Mouse (Mus musculus) heart, postnatal 14 days (tissue): ENCODE data around the gene Fastkd5. TPM values are rescaled to one million over a fixed set of nuclear protein-coding genes. Genes with fewer than 3 reads are reported as not detected.

Experiments used
- DNase-seq, 2 experiments: peaks; one replicate each; pipeline ENCODE4 v3.0.0; 2021 to 2022
- intact Hi-C: fragments of 180-260 bp; cut with DNase I; formaldehyde crosslinking; loops from one replicate; pipeline ENCODE4 v1.15.1; 2025
- total RNA-seq, 2 experiments: library from RNA; stranded (reverse); gene quantifications; 2 replicates each; pipeline ENCODE4 v1.2.3; 2021

Fastkd5 gene
- total RNA-seq, 2 experiments from 2014 or later = 7.3 to 9.3 TPM

- intact Hi-C loops = no loop called here
- DNase-seq = peak; percentile 19 to 32
Observed at GRCm38 (mm10) chr2:130634739-130635411, 5.0 kb upstream of the Fastkd5 start.

- intact Hi-C loops = no loop called here
- DNase-seq = no peak
Observed at GRCm38 (mm10) chr2:130634006-130634738, 4.3 kb upstream of the Fastkd5 start.

GRCm38 (mm10) chr2:130632887-130633675, 3.3 kb upstream of the Fastkd5 start:
- no peak for DNase-seq
- intact Hi-C loops = no loop called here

- intact Hi-C loops = no loop called here
- DNase-seq = no peak
Observed at GRCm38 (mm10) chr2:130632416-130632815, 2.6 kb upstream of the Fastkd5 start.

GRCm38 (mm10) chr2:130629080-130629838, 568 bp downstream of the Fastkd5 start:
- intact Hi-C loops = no loop called here
- DNase-seq = no peak

GRCm38 (mm10) chr2:130628424-130628823, 1.4 kb downstream of the Fastkd5 start:
- no peak for DNase-seq
- intact Hi-C loops = no loop called here

- no peak for DNase-seq
- intact Hi-C loops = no loop called here
Observed at GRCm38 (mm10) chr2:130618972-130619371, 10.9 kb downstream of the Fastkd5 start.

- no peak for DNase-seq
- intact Hi-C loops = no loop called here
Observed at GRCm38 (mm10) chr2:130613091-130613490, 16.7 kb downstream of the Fastkd5 start.

- no peak for DNase-seq
- intact Hi-C loops = no loop called here
Observed at GRCm38 (mm10) chr2:130602195-130602594, 27.6 kb downstream of the Fastkd5 start.

- DNase-seq = peak in 1 of 2 experiments; percentile 27
- intact Hi-C loops = no loop called here
Observed at GRCm38 (mm10) chr2:130598399-130598798, 31.4 kb downstream of the Fastkd5 start.

- DNase-seq = peak in 1 of 2 experiments; percentile 36
- intact Hi-C loops = loop anchor here (2.0 kb wide), 1 partner anchor 33 kb away; no protein-coding TSS in a partner anchor
Observed at GRCm38 (mm10) chr2:130597601-130598010, 32.2 kb downstream of the Fastkd5 start.

- DNase-seq = no peak
- intact Hi-C loops = no loop called here
Observed at GRCm38 (mm10) chr2:130595596-130595995, 34.2 kb downstream of the Fastkd5 start.

- DNase-seq = no peak
- intact Hi-C loops = no loop called here
Observed at GRCm38 (mm10) chr2:130591016-130591415, 38.8 kb downstream of the Fastkd5 start.

GRCm38 (mm10) chr2:130589761-130590160, 40.1 kb downstream of the Fastkd5 start:
- no peak for DNase-seq
- intact Hi-C loops = no loop called here

- intact Hi-C loops = no loop called here
Observed at GRCm38 (mm10) chr2:130589157-130589556, 40.7 kb downstream of the Fastkd5 start.

GRCm38 (mm10) chr2:130588373-130588772, 41.5 kb downstream of the Fastkd5 start:
- no peak for DNase-seq
- intact Hi-C loops = no loop called here

More at GRCm38 (mm10) chr2:130589157-130589556, 40.7 kb downstream of the Fastkd5 start:
- no peak for DNase-seq

GRCm38 (mm10) chr2:130586016-130586415, 43.8 kb downstream of the Fastkd5 start:
- intact Hi-C loops = no loop called here
- no peak for DNase-seq

GRCm38 (mm10) chr2:130583902-130584560, 45.8 kb downstream of the Fastkd5 start:
- peak in 1 of 2 experiments; percentile 27 for DNase-seq
- intact Hi-C loops = no loop called here

- intact Hi-C loops = no loop called here
- DNase-seq = no peak
Observed at GRCm38 (mm10) chr2:130582552-130582951, 47.3 kb downstream of the Fastkd5 start, which contains the start of gene Avp. TSS of gene Avp (minus strand) at chr2:130582554.

- intact Hi-C loops = no loop called here
- no peak for DNase-seq
Observed at GRCm38 (mm10) chr2:130581201-130581600, 48.6 kb downstream of the Fastkd5 start.
